Mouse (Mus musculus) ES-E14 (cell line): Measurements from ENCODE around the gene Gclm. TPM values are rescaled to one million over a fixed set of nuclear protein-coding genes. Genes with fewer than 3 reads are reported as not detected.
A peak's percentile ranks its signal among the peaks of the same experiment; 100 is the strongest.

Source experiments
- DNase-seq: peaks from one replicate; pipeline ENCODE4 v3.0.0-alpha.2; 2013; ENCODE audit warnings: low read depth, low spot score
- H3K27ac ChIP-seq: 2 replicates; pipeline ENCODE4 v1.5.1; 2012; ENCODE audit warnings: low read depth, mild to moderate bottlenecking, low read length, moderate library complexity, mixed read lengths; ENCODE audit not compliant: poor library complexity, insufficient read depth, severe bottlenecking
- H3K36me3 ChIP-seq: 2 replicates; pipeline ENCODE4 v1.6.1; 2012; ENCODE audit warnings: mild to moderate bottlenecking, low read length, moderate library complexity, mixed read lengths; ENCODE audit not compliant: control insufficient read depth, poor library complexity, insufficient read depth, severe bottlenecking
- H3K4me1 ChIP-seq, 2 experiments: fragments of 150-350 bp in 1 of 2; sonication (generic) in 1 of 2; 2 replicates each; pipeline ENCODE4 v1.6.1; 2012; ENCODE audit warnings: low read length in 2 of 2, mild to moderate bottlenecking in 1 of 2, mixed read lengths in 1 of 2; ENCODE audit not compliant: control insufficient read depth in 2 of 2, insufficient read depth in 2 of 2, poor library complexity in 1 of 2
- H3K4me3 ChIP-seq, 2 experiments: fragments of 150-350 bp in 1 of 2; sonication (generic) in 1 of 2; 2 replicates each; pipeline ENCODE4 v1.5.1; 2012; ENCODE audit warnings: low read length in 2 of 2, low read depth in 1 of 2, mild to moderate bottlenecking in 1 of 2, mixed read lengths in 1 of 2; ENCODE audit not compliant: insufficient read depth in 1 of 2, poor library complexity in 1 of 2, severe bottlenecking in 1 of 2
- H3K9ac ChIP-seq: 2 replicates; pipeline ENCODE4 v1.6.1; 2012; ENCODE audit warnings: low read depth, mild to moderate bottlenecking, low read length, mixed read lengths; ENCODE audit not compliant: poor library complexity, insufficient read depth, severe bottlenecking
- H3K9me3 ChIP-seq: fragments of 150-350 bp; sonication (generic); 2 replicates; pipeline ENCODE4 v1.6.1; 2012; ENCODE audit warnings: low read depth, mild to moderate bottlenecking, low read length; ENCODE audit not compliant: control insufficient read depth, insufficient read depth
- CHD2 ChIP-seq: IDR thresholded peaks from 2 replicates; pipeline ENCODE4 v1.6.1; 2014; ENCODE audit warnings: mild to moderate bottlenecking, low read depth, low read length, inconsistent platforms
- HCFC1 ChIP-seq: IDR thresholded peaks from 2 replicates; pipeline ENCODE4 v1.6.1; 2012; ENCODE audit warnings: low read length, inconsistent platforms, borderline replicate concordance; ENCODE audit not compliant: insufficient read depth
- MAFK ChIP-seq: IDR thresholded peaks from 2 replicates; pipeline ENCODE4 v1.6.1; 2014; ENCODE audit warnings: mild to moderate bottlenecking, low read depth, low read length, inconsistent platforms; ENCODE audit not compliant: insufficient read depth
- ZC3H11A ChIP-seq: IDR thresholded peaks from 2 replicates; pipeline ENCODE4 v1.6.1; 2012; ENCODE audit warnings: low read depth, mild to moderate bottlenecking, inconsistent platforms, low read length, borderline replicate concordance
- ZNF384 ChIP-seq: IDR thresholded peaks from 2 replicates; pipeline ENCODE4 v1.6.1; 2012; ENCODE audit warnings: low read depth, low read length, inconsistent platforms
- in situ Hi-C, 2 experiments: fragments of 600-800 bp; cut with MboI; formaldehyde crosslinking; loops; one replicate each; pipeline ENCODE4 v1.15.1; 2025; ENCODE audit warnings: low sequenced_read_pairs in 2 of 2, inconsistent platforms in 1 of 2; ENCODE audit not compliant: unreplicated experiment in 2 of 2
- total RNA-seq: library from RNA; depleted of rRNA; stranded (reverse); fragments of 300-350 nt; gene quantifications from 2 replicates; pipeline ENCODE4 v1.2.3, GENCODE M21; 2012

The Gclm gene
- total RNA-seq, 1 experiment, result 62.8 TPM

DNA sequence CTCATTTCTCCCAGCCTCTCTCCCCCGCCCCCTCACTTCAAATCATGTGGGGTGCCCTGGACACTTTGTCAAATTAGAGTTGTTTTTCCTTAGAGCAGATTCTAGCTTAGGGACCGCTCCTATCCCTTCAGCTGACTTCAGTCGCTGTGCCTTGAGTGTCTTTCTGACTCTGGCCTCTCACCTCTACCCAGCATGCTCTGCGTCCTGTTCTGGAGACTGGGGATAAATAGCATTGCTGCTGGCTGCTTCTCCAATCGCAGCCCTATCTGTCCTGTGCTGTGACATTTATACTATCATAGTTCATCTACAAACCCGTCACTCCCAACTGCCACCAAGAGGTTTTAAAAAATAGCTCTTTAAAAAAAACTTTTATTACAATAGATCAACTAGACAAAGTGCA, 2.5 kb upstream of the Gclm start:
- in situ Hi-C loops, result no loop called here
- no peak for DNase-seq
- Histone ChIP-seq H3K4me1 (peaks cover 11 to 13% of the 10 kb centered on the region in 2 experiments; a peak in 3 of 4 replicates), H3K9ac (peak overlapping the region; percentile 54; the same call in 1 of the 2 replicates), H3K36me3 (no peaks in the 10 kb centered on the region), H3K9me3 (no peaks in the 10 kb centered on the region), H3K4me3 (0 out of 4 replicates have a peak overlapping the region, but pooled peaks of 1 of the 2 experiments have one; percentile 22), H3K27ac (peak overlapping the region; percentile 95)
- TF ChIP-seq HCFC1 (no peak), ZC3H11A (no peak), MAFK (no peak), ZNF384 (no peak), CHD2 (no peak)

- H3K36me3 ChIP-seq, result no peaks in the 10 kb centered on the region
- H3K4me1 ChIP-seq, result peaks cover 11 to 13% of the 10 kb centered on the region in 2 experiments; a peak in 3 of 4 replicates
- TF ChIP-seq MAFK (peak; percentile 89), CHD2 (no peak), HCFC1 (no peak)
- in situ Hi-C loops, result no loop called here
- peak overlapping the region; percentile 95 for H3K27ac ChIP-seq
- H3K9ac ChIP-seq, result peak overlapping the region; percentile 56; the same call in 1 of the 2 replicates
- H3K9me3 ChIP-seq, result no peaks in the 10 kb centered on the region
- H3K4me3 ChIP-seq, result peak overlapping the region in 1 of 2 experiments; percentile 22; a peak in 1 of 4 replicates
- DNase-seq, result no peak
Observed at GRCm38 (mm10) chr3:122243416-122244167, 1.8 kb upstream of the Gclm start.

GRCm38 (mm10) chr3:122244759-122245158, 598 bp upstream of the Gclm start:
- Histone ChIP-seq H3K4me3 (peak overlapping the region in 1 of 2 experiments; percentile 55; a peak in 2 of 4 replicates), H3K27ac (no peak overlapping the region; the same call in 1 of the 2 replicates), H3K9me3 (no peaks in the 10 kb centered on the region), H3K9ac (peak overlapping the region; percentile 26; the same call in 1 of the 2 replicates), H3K36me3 (no peaks in the 10 kb centered on the region), H3K4me1 (peaks cover 11 to 13% of the 10 kb centered on the region in 2 experiments; a peak in 3 of 4 replicates)
- TF ChIP-seq ZNF384 (no peak), MAFK (no peak), CHD2 (no peak), ZC3H11A (no peak), HCFC1 (no peak)
- in situ Hi-C loops, result no loop called here
- no peak for DNase-seq

- in situ Hi-C loops, result no loop called here
- no peak for DNase-seq
Observed at GRCm38 (mm10) chr3:122245878-122246332, 548 bp downstream of the Gclm start.

More at GRCm38 (mm10) chr3:122245878-122246332, 548 bp downstream of the Gclm start:
- H3K4me3 ChIP-seq, result peak overlapping the region; percentile 83 to 87
- H3K36me3 ChIP-seq, result no peaks in the 10 kb centered on the region
- no peaks in the 10 kb centered on the region for H3K9me3 ChIP-seq
- peak overlapping the region; percentile 90 for H3K9ac ChIP-seq
- peaks cover 13% of the 10 kb centered on the region in 2 experiments; a peak in 3 of 4 replicates for H3K4me1 ChIP-seq
- H3K27ac ChIP-seq, result peak overlapping the region; percentile 77
- no peak for TF ChIP-seq HCFC1
- no peak for TF ChIP-seq ZC3H11A
- no peak for TF ChIP-seq ZNF384
- no peak for TF ChIP-seq CHD2
- TF ChIP-seq MAFK, result no peak
